Mouse (Mus musculus) forebrain, embryonic 14.5 days (tissue): ENCODE results near the gene Fcgr4. TPM values are rescaled to one million over a fixed set of nuclear protein-coding genes. Genes with fewer than 3 reads are reported as not detected.
"Not testable (repeated sequence)": the region's sequence is repeated elsewhere in the genome, so short reads cannot be mapped to it uniquely, and the experiment has no call there.

Experiments used
- ATAC-seq: fragments of 200-750 bp; cut with Nextera tagmentation; 2 replicates; pipeline ENCODE4 v1.8.0; 2017; ENCODE audit warnings: mild to moderate bottlenecking, moderate library complexity
- DNase-seq: peaks from one replicate; pipeline ENCODE4 v3.0.0-alpha.2; 2015; ENCODE audit warnings: low spot score
- H3K27ac ChIP-seq: fragments of 300-500 bp; sonication (generic); 2 replicates; pipeline ENCODE4 v1.5.1; 2014; ENCODE audit warnings: low read depth, mild to moderate bottlenecking, control low read depth, low read length, moderate library complexity
- H3K27me3 ChIP-seq: fragments of 300-500 bp; sonication (generic); replicated peaks from 2 replicates; pipeline ENCODE4 v1.6.1; 2014; ENCODE audit warnings: low read length, control low read depth, mixed read lengths; ENCODE audit not compliant: control insufficient read depth, insufficient read depth
- H3K36me3 ChIP-seq: fragments of 300-500 bp; sonication (generic); 2 replicates; pipeline ENCODE4 v1.6.1; 2014; ENCODE audit warnings: low read length, control low read depth; ENCODE audit not compliant: control insufficient read depth, insufficient read depth
- H3K4me1 ChIP-seq: fragments of 300-500 bp; sonication (generic); 2 replicates; pipeline ENCODE4 v1.6.1; 2014; ENCODE audit warnings: antibody characterized with exemption, low read length, control low read depth; ENCODE audit not compliant: control insufficient read depth, insufficient read depth
- H3K4me2 ChIP-seq: fragments of 300-500 bp; sonication (generic); 2 replicates; pipeline ENCODE4 v1.6.1; 2014; ENCODE audit warnings: mild to moderate bottlenecking, control low read depth, low read length
- H3K4me3 ChIP-seq: fragments of 300-500 bp; sonication (generic); 2 replicates; pipeline ENCODE4 v1.5.1; 2014; ENCODE audit warnings: low read depth, low read length, control low read depth
- H3K9ac ChIP-seq: fragments of 300-500 bp; sonication (generic); 2 replicates; pipeline ENCODE4 v1.6.1; 2014; ENCODE audit warnings: mild to moderate bottlenecking, low read length, control low read depth, moderate library complexity
- H3K9me3 ChIP-seq: fragments of 300-500 bp; sonication (generic); replicated peaks from 2 replicates; pipeline ENCODE4 v1.6.1; 2016; ENCODE audit warnings: low read length, control low read depth, mixed read lengths; ENCODE audit not compliant: control insufficient read depth
- WGBS: fragments of 180-500 bp; shearing (Covaris S2); extraction: QIAGEN DNeasy Blood & Tissue Kit; methylation state at CpG from one replicate; pipeline ENCODE4 v1.1.7; 2014; 5-methylcytosine and 5-hydroxymethylcytosine counted together
- polyA plus RNA-seq: library from polyadenylated mRNA; unstranded; fragments of >200 nt; fragmentation: Nextera tagmentation; extraction: Ambion mirVana; gene quantifications from 2 replicates; pipeline ENCODE4 v1.2.1, GENCODE M21; 2014

Gene Fcgr4
- polyA plus RNA-seq, 1 experiment from 2014 or later: 0.50 TPM

DNA sequence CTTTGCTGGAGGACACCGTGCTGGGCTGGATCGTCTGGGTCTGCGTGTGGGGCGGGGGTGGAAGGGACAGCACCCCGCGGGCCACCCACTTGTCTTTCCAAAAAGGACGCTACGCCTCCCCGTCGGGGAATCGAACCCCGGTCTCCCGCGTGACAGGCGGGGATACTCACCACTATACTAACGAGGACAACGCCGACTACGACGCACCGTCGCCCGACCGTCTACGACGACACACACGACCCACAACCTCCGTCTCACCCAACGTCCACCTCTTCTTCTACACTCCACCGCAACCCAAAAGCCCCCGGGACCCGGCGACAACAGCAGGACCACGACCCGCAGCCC is 46.5 kb downstream of the Fcgr4 start:
- H3K27ac ChIP-seq, H3K9me3 ChIP-seq, H3K36me3 ChIP-seq, H3K9ac ChIP-seq, DNase-seq, H3K4me1 ChIP-seq: not testable (repeated sequence)
- peak overlapping the region; percentile 26 for H3K4me3 ChIP-seq
- WGBS: under 1% methylated on average over 15 of the region's 35 CpGs
- peaks cover 26% of the 10 kb centered on the region for H3K27me3 ChIP-seq
- peak; percentile 51 for ATAC-seq
- H3K4me2 ChIP-seq: peak overlapping the region; percentile 43

- H3K36me3 ChIP-seq, H3K9ac ChIP-seq, DNase-seq, H3K27ac ChIP-seq, H3K9me3 ChIP-seq, H3K4me1 ChIP-seq: not testable (repeated sequence)
- 0 out of 2 replicates have a peak overlapping the region, but pooled peaks have one; percentile 18 for H3K4me3 ChIP-seq
- peaks cover 26% of the 10 kb centered on the region for H3K27me3 ChIP-seq
- peak; percentile 21 for ATAC-seq
- 0 out of 2 replicates have a peak overlapping the region, but pooled peaks have one; percentile 28 for H3K4me2 ChIP-seq
- 7% methylated on average over 26 of the region's 45 CpGs for WGBS
Measured at GRCm38 (mm10) chr1:171065768-171066167, 47.0 kb downstream of the Fcgr4 start.

DNA sequence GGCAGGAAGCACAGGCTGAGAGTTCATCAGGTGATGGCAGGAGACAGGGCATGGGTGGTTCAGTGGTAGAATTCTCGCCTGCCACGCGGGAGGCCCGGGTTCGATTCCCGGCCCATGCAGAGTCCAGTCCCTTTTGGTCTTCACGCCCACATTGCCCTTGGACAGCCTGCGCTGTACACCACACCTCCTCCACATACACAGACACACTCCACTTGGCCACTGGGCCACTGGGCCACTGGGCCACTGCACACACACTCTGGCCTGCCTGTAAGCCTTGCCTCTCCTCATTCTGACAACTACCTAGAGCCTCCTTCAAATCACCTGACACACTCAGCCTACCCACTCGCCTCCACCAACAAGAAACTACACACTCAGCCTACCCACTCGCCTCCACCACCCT is 47.9 kb downstream of the Fcgr4 start:
- WGBS: 21% methylated on average over 2 of the region's 10 CpGs
- not testable (repeated sequence) for H3K9me3 ChIP-seq, H3K36me3 ChIP-seq, H3K4me2 ChIP-seq, DNase-seq, H3K4me1 ChIP-seq, H3K27ac ChIP-seq, H3K9ac ChIP-seq, H3K4me3 ChIP-seq
- peak; percentile 3; the same call in 1 of the 2 replicates for ATAC-seq
- peaks cover 29% of the 10 kb centered on the region for H3K27me3 ChIP-seq

- WGBS: 61% methylated on average over 5 of the region's 5 CpGs
- not testable (repeated sequence) for ATAC-seq, H3K4me1 ChIP-seq, H3K4me2 ChIP-seq, H3K27ac ChIP-seq, H3K9ac ChIP-seq, H3K9me3 ChIP-seq, H3K36me3 ChIP-seq, DNase-seq, H3K4me3 ChIP-seq
- H3K27me3 ChIP-seq: peaks cover 29% of the 10 kb centered on the region
Measured at GRCm38 (mm10) chr1:171067928-171068327, 49.2 kb downstream of the Fcgr4 start.

DNA sequence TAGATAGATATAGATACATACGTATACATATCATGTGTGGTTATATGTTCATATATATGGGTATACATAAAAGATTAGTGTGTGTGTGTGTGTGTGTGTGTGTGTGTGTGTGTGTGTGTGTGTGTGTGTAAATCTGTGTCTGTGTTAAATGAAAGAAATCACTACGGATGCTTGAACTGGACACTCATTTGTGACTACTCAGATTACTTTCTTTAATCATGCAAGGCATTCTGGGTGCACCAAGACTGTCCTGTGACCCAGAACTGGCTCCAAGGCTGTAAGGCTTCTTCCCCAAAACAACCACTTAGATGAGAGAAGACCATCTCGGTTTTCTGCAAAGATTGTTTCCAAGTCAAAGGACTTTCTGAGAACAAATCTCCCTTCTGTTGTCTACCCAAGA is 50.8 kb downstream of the Fcgr4 start:
- peaks cover 28% of the 10 kb centered on the region for H3K27me3 ChIP-seq
- H3K27ac ChIP-seq, H3K4me2 ChIP-seq, H3K36me3 ChIP-seq, H3K4me1 ChIP-seq, ATAC-seq, H3K9ac ChIP-seq, H3K9me3 ChIP-seq, H3K4me3 ChIP-seq: not testable (repeated sequence)
- peak; percentile 28 for DNase-seq
- 67% methylated on average over 3 of the region's 3 CpGs for WGBS

- peaks cover 21% of the 10 kb centered on the region for H3K27me3 ChIP-seq
- not testable (repeated sequence) for H3K27ac ChIP-seq, H3K4me2 ChIP-seq, H3K4me1 ChIP-seq, ATAC-seq, H3K36me3 ChIP-seq, H3K9ac ChIP-seq, H3K9me3 ChIP-seq, DNase-seq
- WGBS: 26% methylated on average over 11 of the region's 16 CpGs
- H3K4me3 ChIP-seq: 0 out of 2 replicates have a peak overlapping the region, but pooled peaks have one; percentile 4
Measured at GRCm38 (mm10) chr1:171070879-171071278, 52.2 kb downstream of the Fcgr4 start.

DNA sequence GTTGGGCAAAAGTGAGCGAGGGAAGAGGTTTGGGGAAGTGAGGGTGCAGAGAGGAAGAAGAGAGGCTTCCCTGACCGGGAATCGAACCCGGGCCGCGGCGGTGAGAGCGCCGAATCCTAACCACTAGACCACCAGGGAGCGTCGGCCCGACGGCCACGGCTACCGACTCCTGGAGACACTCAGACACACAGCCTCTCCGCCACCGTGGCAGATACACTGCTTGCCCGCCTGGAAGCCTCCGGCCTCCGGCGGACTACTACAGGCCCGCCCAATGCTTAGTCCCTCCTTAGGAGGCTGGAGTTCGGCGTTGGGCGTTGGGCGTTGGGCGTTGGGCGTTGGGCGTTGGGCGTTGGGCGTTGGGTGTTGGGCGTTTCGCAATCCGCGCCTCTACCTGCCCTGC is 53.0 kb downstream of the Fcgr4 start:
- peaks cover 21% of the 10 kb centered on the region for H3K27me3 ChIP-seq
- not testable (repeated sequence) for H3K9me3 ChIP-seq, H3K4me2 ChIP-seq, H3K27ac ChIP-seq, DNase-seq, H3K9ac ChIP-seq, H3K4me1 ChIP-seq, H3K36me3 ChIP-seq, H3K4me3 ChIP-seq
- WGBS: no CpG with 5 or more reads among the region's 35 CpGs
- peak; percentile 55 for ATAC-seq

GRCm38 (mm10) chr1:171072217-171072616 is 53.5 kb downstream of the Fcgr4 start:
- H3K27ac ChIP-seq, H3K9ac ChIP-seq, DNase-seq, H3K4me3 ChIP-seq, H3K36me3 ChIP-seq, H3K9me3 ChIP-seq, H3K4me1 ChIP-seq, H3K4me2 ChIP-seq: not testable (repeated sequence)
- peaks cover 23% of the 10 kb centered on the region for H3K27me3 ChIP-seq
- no CpG with 5 or more reads among the region's 45 CpGs for WGBS
- ATAC-seq: peak; percentile 51

GRCm38 (mm10) chr1:171074283-171074682 is 55.6 kb downstream of the Fcgr4 start:
- WGBS: 20% methylated on average over 4 of the region's 10 CpGs
- not testable (repeated sequence) for H3K36me3 ChIP-seq, H3K27ac ChIP-seq, H3K9me3 ChIP-seq, H3K4me3 ChIP-seq, H3K9ac ChIP-seq, H3K4me1 ChIP-seq, H3K4me2 ChIP-seq
- H3K27me3 ChIP-seq: peaks cover 25% of the 10 kb centered on the region
- peak; percentile 24 for DNase-seq
- peak; percentile 2; the same call in 1 of the 2 replicates for ATAC-seq
